Mouse (Mus musculus) limb, embryonic 10.5 days (tissue): ENCODE measurements around the gene Ntm. TPM values are rescaled to one million over a fixed set of nuclear protein-coding genes. Genes with fewer than 3 reads are reported as not detected.

Experiments
- DNase-seq: peaks from one replicate; pipeline ENCODE4 v3.0.0-alpha.2; 2017; ENCODE audit warnings: low spot score
- H3K27ac ChIP-seq: fragments of 300-500 bp; sonication (generic); 2 replicates; pipeline ENCODE4 v1.5.1; 2016; ENCODE audit warnings: mild to moderate bottlenecking
- H3K27me3 ChIP-seq: fragments of 300-500 bp; sonication (generic); 2 replicates; pipeline ENCODE4 v1.6.1; 2016; ENCODE audit warnings: low read depth, mild to moderate bottlenecking; ENCODE audit not compliant: poor library complexity, severe bottlenecking
- H3K36me3 ChIP-seq: fragments of 300-500 bp; sonication (generic); 2 replicates; pipeline ENCODE4 v1.6.1; 2016; ENCODE audit warnings: mild to moderate bottlenecking, moderate library complexity
- H3K4me1 ChIP-seq: fragments of 300-500 bp; sonication (generic); 2 replicates; pipeline ENCODE4 v1.6.1; 2016
- H3K4me3 ChIP-seq: fragments of 300-500 bp; sonication (generic); 2 replicates; pipeline ENCODE4 v1.5.1; 2016; ENCODE audit warnings: mild to moderate bottlenecking, moderate library complexity
- H3K9me3 ChIP-seq: fragments of 300-500 bp; sonication (generic); replicated peaks from 2 replicates; pipeline ENCODE4 v1.6.1; 2016; ENCODE audit warnings: mild to moderate bottlenecking
- WGBS: fragments of 180-500 bp; shearing (Covaris S2); methylation state at CpG from one replicate; pipeline ENCODE4 v1.1.7; 2016; 5-methylcytosine and 5-hydroxymethylcytosine counted together
- polyA plus RNA-seq: library from polyadenylated mRNA; unstranded; fragments of >200 nt; fragmentation: Nextera tagmentation; extraction: Ambion mirVana; gene quantifications from 2 replicates; pipeline ENCODE4 v1.2.1, GENCODE M21; 2016

Gene Ntm
- polyA plus RNA-seq, 1 experiment from 2014 or later = 12.7 TPM

- H3K27me3 ChIP-seq = no peaks in the 10 kb centered on the region
- no peak for DNase-seq
- H3K4me3 ChIP-seq = no peak overlapping the region
- H3K4me1 ChIP-seq = peaks cover 38% of the 10 kb centered on the region
- no peak overlapping the region; the same call in 1 of the 2 replicates for H3K27ac ChIP-seq
- H3K9me3 ChIP-seq = no peaks in the 10 kb centered on the region
- WGBS = 33% methylated on average over 3 of the region's 3 CpGs
- H3K36me3 ChIP-seq = no peaks in the 10 kb centered on the region
Measured at GRCm38 (mm10) chr9:29866824-29867223, 96.1 kb downstream of the Ntm start.

GRCm38 (mm10) chr9:29866101-29866500 is 96.8 kb downstream of the Ntm start:
- peaks cover 38% of the 10 kb centered on the region for H3K4me1 ChIP-seq
- WGBS = 32% methylated on average over 4 of the region's 4 CpGs
- H3K27ac ChIP-seq = no peak overlapping the region
- H3K36me3 ChIP-seq = no peaks in the 10 kb centered on the region
- H3K9me3 ChIP-seq = no peaks in the 10 kb centered on the region
- no peaks in the 10 kb centered on the region for H3K27me3 ChIP-seq
- no peak for DNase-seq
- no peak overlapping the region for H3K4me3 ChIP-seq

- no peaks in the 10 kb centered on the region for H3K9me3 ChIP-seq
- no peaks in the 10 kb centered on the region for H3K36me3 ChIP-seq
- no peak overlapping the region for H3K4me3 ChIP-seq
- no peaks in the 10 kb centered on the region for H3K27me3 ChIP-seq
- DNase-seq = no peak
- peak overlapping the region; percentile 47; the same call in 1 of the 2 replicates for H3K27ac ChIP-seq
- peaks cover 38% of the 10 kb centered on the region for H3K4me1 ChIP-seq
- WGBS = 68% methylated on average over 8 of the region's 8 CpGs
Measured at GRCm38 (mm10) chr9:29865502-29865901, 97.4 kb downstream of the Ntm start.

GRCm38 (mm10) chr9:29864886-29865285 is 98.1 kb downstream of the Ntm start:
- Histone ChIP-seq H3K27me3 (no peaks in the 10 kb centered on the region), H3K4me1 (peaks cover 38% of the 10 kb centered on the region), H3K9me3 (no peaks in the 10 kb centered on the region), H3K4me3 (no peak overlapping the region), H3K27ac (peak overlapping the region; percentile 47; the same call in 1 of the 2 replicates), H3K36me3 (no peaks in the 10 kb centered on the region)
- DNase-seq = peak; percentile 44
- WGBS = 11% methylated on average over 1 of the region's 1 CpGs

GRCm38 (mm10) chr9:29862408-29862807 is 100.5 kb downstream of the Ntm start:
- Histone ChIP-seq H3K4me3 (no peak overlapping the region), H3K27me3 (no peaks in the 10 kb centered on the region), H3K9me3 (no peaks in the 10 kb centered on the region), H3K36me3 (no peaks in the 10 kb centered on the region), H3K4me1 (peaks cover 31% of the 10 kb centered on the region), H3K27ac (no peak overlapping the region)
- no peak for DNase-seq
- WGBS = 77% methylated on average over 5 of the region's 5 CpGs

- no peaks in the 10 kb centered on the region for H3K27me3 ChIP-seq
- H3K9me3 ChIP-seq = no peaks in the 10 kb centered on the region
- no peak overlapping the region for H3K27ac ChIP-seq
- no peak for DNase-seq
- H3K4me1 ChIP-seq = peaks cover 1% of the 10 kb centered on the region
- WGBS = 91% methylated on average over 6 of the region's 6 CpGs
- H3K4me3 ChIP-seq = no peak overlapping the region
- H3K36me3 ChIP-seq = no peaks in the 10 kb centered on the region
Measured at GRCm38 (mm10) chr9:29859256-29860048, 103.5 kb downstream of the Ntm start.

- Histone ChIP-seq H3K9me3 (no peaks in the 10 kb centered on the region), H3K4me3 (no peak overlapping the region), H3K27ac (no peak overlapping the region), H3K4me1 (peaks cover 4% of the 10 kb centered on the region; the same call in 1 of the 2 replicates), H3K36me3 (no peaks in the 10 kb centered on the region), H3K27me3 (0 out of 2 replicates have a peak, but pooled peaks cover 16% of the 10 kb centered on the region)
- WGBS = 49% methylated on average over 8 of the region's 8 CpGs
- DNase-seq = no peak
Measured at GRCm38 (mm10) chr9:29848735-29849455, 114.0 kb downstream of the Ntm start.

GRCm38 (mm10) chr9:29837344-29837743 is 125.6 kb downstream of the Ntm start:
- Histone ChIP-seq H3K9me3 (no peaks in the 10 kb centered on the region), H3K4me1 (peaks cover 28% of the 10 kb centered on the region), H3K4me3 (no peak overlapping the region), H3K27me3 (peaks cover 15% of the 10 kb centered on the region), H3K27ac (no peak overlapping the region), H3K36me3 (no peaks in the 10 kb centered on the region)
- WGBS = 85% methylated on average over 6 of the region's 6 CpGs
- no peak for DNase-seq

- no peak for DNase-seq
- Histone ChIP-seq H3K36me3 (no peaks in the 10 kb centered on the region), H3K9me3 (no peaks in the 10 kb centered on the region), H3K27me3 (peaks cover 36% of the 10 kb centered on the region), H3K27ac (no peak overlapping the region), H3K4me1 (peaks cover 33% of the 10 kb centered on the region), H3K4me3 (no peak overlapping the region)
- 85% methylated on average over 5 of the region's 5 CpGs for WGBS
Measured at GRCm38 (mm10) chr9:29834911-29835310, 128.0 kb downstream of the Ntm start.

- WGBS = 11% methylated on average over 2 of the region's 2 CpGs
- Histone ChIP-seq H3K4me1 (peaks cover 43% of the 10 kb centered on the region), H3K27me3 (peaks cover 47% of the 10 kb centered on the region), H3K4me3 (no peak overlapping the region), H3K36me3 (no peaks in the 10 kb centered on the region), H3K9me3 (no peaks in the 10 kb centered on the region), H3K27ac (peak overlapping the region; percentile 74)
- peak; percentile 72 for DNase-seq
Measured at GRCm38 (mm10) chr9:29833781-29834180, 129.2 kb downstream of the Ntm start.

GRCm38 (mm10) chr9:29827240-29827660 is 135.7 kb downstream of the Ntm start:
- H3K36me3 ChIP-seq = no peaks in the 10 kb centered on the region
- peaks cover 76% of the 10 kb centered on the region for H3K27me3 ChIP-seq
- H3K27ac ChIP-seq = no peak overlapping the region
- 8% methylated on average over 5 of the region's 5 CpGs for WGBS
- peaks cover 33% of the 10 kb centered on the region for H3K4me1 ChIP-seq
- peak; percentile 41 for DNase-seq
- no peaks in the 10 kb centered on the region for H3K9me3 ChIP-seq
- no peak overlapping the region for H3K4me3 ChIP-seq

GRCm38 (mm10) chr9:29825236-29825635 is 137.7 kb downstream of the Ntm start:
- no peaks in the 10 kb centered on the region for H3K9me3 ChIP-seq
- 93% methylated on average over 5 of the region's 5 CpGs for WGBS
- DNase-seq = no peak

GRCm38 (mm10) chr9:29823716-29824115 is 139.2 kb downstream of the Ntm start:
- H3K36me3 ChIP-seq = no peaks in the 10 kb centered on the region
- H3K9me3 ChIP-seq = no peaks in the 10 kb centered on the region
- WGBS = 78% methylated on average over 4 of the region's 4 CpGs
- no peak overlapping the region for H3K27ac ChIP-seq
- peaks cover 18% of the 10 kb centered on the region for H3K4me1 ChIP-seq
- H3K27me3 ChIP-seq = peaks cover 59% of the 10 kb centered on the region
- H3K4me3 ChIP-seq = no peak overlapping the region
- DNase-seq = no peak

More at GRCm38 (mm10) chr9:29825236-29825635, 137.7 kb downstream of the Ntm start:
- peaks cover 64% of the 10 kb centered on the region for H3K27me3 ChIP-seq
- H3K4me3 ChIP-seq = no peak overlapping the region
- no peak overlapping the region for H3K27ac ChIP-seq
- peaks cover 31% of the 10 kb centered on the region for H3K4me1 ChIP-seq
- H3K36me3 ChIP-seq = no peaks in the 10 kb centered on the region
